Mouse (Mus musculus) adrenal gland, adult 2 months (tissue): ENCODE results near the gene Chst15. TPM values are rescaled to one million over a fixed set of nuclear protein-coding genes. Genes with fewer than 3 reads are reported as not detected.
A peak's percentile ranks its signal among the peaks of the same experiment; 100 is the strongest.

Source experiments
- DNase-seq: peaks from one replicate; pipeline ENCODE4 v3.0.0; 2021
- polyA plus RNA-seq: library from polyadenylated mRNA; depleted of rRNA; stranded (reverse); fragments of >200 nt; gene quantifications from 2 replicates; pipeline ENCODE4 v1.2.3, GENCODE M21; 2012; rRNA removed
- total RNA-seq, 2 experiments: library from RNA; stranded (reverse); gene quantifications; 2 replicates each; pipeline ENCODE4 v1.2.3; 2021

The Chst15 gene
- total and polyA plus RNA-seq, 3 experiments, result 10.4 to 46.2 (median 37.3) TPM

GRCm38 (mm10) chr7:132226379-132227074 is 90.5 kb downstream of the Chst15 start:
- peak; percentile 79 for DNase-seq

DNA sequence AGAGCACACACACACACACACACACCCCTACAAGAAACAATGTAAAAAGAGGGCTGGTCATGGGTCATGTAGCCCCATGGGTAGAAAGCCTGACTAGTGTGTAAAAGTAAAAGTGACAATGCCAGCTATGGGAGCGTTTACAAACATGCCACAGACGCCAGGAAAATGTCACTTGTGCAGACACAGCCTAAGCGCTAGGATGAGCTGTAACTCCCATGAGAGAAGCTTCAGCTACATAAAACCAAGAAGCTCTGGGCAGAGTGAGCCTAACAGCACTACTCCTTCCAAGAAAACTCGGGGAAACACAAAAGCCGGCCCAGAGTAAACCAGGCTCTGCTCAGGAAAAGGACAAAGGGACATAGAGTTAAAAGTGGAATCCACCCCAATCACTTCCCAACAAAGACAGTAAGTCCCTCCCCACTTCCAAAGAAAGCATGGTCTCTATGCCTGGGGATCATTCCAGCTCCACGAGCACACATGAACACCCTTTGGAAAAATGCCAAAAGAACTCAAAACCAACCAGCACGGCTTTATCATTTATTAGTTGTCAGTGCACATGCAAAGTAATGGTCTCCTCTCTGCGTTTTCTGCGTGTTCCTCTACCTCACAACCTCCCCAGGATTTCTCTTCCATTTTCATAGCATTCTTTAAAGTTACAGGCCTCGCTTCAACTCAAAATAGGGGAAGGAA is 93.4 kb downstream of the Chst15 start:
- DNase-seq, result no peak

- DNase-seq, result no peak
These were observed 103.0 kb downstream of the Chst15 start for GRCm38 (mm10) chr7:132214031-132214430.

DNA sequence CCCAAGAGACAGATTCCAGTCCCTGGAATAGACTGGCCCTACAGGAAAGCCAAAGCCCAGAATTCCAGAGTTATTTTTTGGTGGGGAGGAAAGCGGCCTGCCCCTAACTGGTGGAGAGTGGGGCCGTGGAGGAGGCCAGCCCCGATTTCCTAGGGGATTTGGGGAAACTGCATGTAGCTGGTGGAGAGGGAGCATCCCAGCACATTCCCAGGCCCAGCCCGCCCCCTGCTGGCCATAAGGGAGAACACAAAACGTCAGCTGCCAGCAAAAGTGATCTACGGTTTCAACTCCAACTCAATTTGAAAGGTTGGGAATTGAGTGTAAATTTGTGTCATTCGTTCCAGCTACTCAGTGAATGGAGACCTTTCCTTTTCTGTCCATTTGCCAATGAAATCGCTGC is 103.6 kb downstream of the Chst15 start:
- DNase-seq, result peak; percentile 75

GRCm38 (mm10) chr7:132211920-132212701 is 104.9 kb downstream of the Chst15 start:
- DNase-seq, result no peak

DNA sequence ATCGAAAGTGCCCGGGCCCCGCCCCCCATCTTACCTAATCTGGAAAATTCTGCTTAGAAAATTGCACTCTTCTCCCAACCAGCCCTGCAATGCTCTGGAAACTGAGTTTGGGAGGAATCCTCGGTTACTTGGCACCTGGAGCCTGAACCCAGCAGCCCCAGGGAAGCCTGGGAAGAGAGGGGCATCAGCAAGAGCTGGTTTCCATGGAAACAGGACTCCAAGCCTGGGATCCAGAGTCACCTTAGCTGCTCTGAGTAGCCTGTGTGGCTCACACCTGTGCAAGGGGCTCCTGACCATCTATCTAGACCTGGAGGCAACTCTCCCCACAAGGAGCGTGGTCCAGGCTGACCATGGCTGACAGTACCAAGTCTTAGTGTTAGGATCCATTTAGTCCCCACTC is 106.4 kb downstream of the Chst15 start:
- no peak for DNase-seq

DNA sequence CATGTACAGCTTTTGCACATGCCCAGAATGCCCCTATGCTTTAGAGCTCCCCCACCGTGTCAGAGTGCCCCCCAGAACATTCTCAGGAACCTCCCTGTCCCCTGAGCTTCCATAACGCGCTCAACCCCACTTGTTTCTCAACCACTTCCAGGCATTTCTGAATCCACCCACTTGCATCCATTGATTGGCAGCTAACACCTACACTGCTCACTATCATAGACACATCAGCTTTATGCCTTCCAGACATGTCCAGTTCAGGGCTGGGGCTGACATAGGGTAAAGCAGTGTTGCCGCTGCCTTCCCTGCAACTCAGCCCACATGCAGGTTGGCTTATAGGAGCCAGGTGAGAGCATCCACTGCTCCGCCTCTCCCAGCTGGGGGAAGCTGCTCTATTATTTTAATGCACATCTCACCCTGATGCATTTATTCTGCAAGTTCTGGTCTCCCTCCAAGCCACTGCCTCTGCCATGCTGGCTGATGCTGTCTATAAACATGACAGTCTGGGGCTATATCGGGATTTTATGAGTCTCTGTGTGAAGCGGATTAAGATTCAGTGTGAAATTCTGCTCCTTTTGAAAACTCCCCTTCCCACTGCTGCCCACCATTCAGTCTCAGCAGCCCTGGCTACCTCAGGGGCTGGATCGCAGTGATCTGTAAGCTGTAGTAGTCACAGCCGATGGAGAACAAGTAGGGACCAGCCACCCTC is 107.9 kb downstream of the Chst15 start:
- no peak for DNase-seq

GRCm38 (mm10) chr7:132204073-132204612 is 112.9 kb downstream of the Chst15 start:
- no peak for DNase-seq

- DNase-seq, result peak; percentile 53
These were observed 117.3 kb downstream of the Chst15 start for GRCm38 (mm10) chr7:132199686-132200085.

DNA sequence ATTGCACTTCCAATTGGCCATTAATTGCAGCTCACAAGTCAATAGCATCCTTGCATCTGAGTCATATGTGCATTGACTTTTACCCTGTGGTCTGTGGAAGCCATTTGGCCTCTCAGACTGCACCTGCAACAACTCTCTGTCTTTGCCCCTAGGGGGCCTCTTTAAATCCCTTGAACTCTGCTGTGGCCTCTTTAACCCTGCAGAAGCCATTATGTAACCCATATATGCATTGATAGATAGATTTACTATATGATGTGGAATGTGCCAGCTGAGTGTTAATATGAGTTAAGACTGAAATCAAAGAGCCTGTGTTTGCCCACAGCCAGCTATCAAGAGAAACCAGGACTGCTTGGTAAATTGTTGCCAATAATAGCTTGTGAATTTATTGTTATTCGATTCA is 118.2 kb downstream of the Chst15 start:
- DNase-seq, result no peak

DNA sequence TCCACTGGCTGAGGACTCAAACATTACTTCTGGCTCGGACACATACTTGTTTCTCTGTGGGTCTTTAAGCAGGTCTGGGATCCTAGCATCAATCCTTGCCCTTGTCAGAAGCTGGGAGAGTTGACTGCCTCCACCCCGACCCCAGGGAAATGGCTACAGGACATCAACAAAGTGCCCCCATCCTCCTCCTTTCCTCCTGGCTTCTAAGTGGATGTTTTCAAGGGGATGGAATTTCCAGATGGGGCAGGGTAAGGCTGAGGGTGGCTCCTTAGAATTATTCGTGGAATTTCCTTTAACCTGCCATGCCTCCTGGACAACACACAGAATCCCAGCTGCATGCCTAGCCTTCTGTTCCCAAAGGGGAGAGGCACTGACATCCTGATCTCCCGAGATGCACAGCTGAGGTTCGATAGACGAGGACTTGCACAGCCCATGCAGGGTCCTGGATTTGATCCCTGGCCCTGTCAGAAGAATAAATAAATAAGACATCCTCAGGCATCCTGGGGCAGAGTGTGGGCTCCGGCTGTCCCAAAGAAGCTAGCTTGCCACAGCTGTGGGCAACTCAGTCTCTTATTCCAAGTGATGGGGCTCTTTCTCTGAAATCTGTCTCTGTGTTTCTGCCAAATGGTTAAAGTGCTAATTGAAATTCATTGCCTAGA is 119.1 kb downstream of the Chst15 start:
- DNase-seq, result no peak

DNA sequence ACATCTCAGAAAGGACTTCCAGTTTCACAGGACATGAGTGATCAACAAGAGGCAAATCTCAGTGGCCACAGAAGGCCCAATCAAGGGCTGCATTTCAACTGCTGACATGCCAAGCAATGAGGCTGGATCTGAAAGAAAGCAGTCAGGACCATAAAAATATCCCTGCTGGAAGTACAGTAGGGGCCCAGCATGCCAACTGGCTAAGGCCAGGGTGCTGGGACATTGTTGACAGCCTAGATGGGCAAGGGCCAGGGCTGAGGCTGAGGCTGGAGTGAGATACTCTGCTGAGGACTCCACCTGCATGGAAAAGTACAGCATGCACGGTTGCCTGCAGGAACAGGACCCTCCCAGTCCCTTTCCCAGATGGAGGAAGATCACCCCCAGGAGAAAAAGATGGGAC is 120.4 kb downstream of the Chst15 start:
- DNase-seq, result no peak

DNA sequence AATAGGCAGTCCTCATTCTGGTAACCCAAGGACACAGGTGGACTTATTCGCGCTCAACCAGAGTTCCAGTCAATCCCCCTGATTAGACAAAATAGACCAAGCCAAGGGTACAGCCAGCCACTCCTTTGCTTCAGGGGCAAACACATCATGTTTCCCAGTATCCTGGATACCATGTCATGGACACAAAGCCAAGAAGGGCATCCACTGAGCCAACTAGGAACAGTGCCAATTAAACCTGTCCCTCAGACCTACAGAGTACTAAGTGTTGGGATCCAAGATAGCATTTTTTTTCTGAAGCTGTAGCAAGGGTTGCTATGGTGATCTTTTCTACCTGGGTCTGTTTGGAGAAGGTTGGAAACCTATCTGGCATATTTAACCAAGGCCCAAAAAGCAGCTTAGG is 123.4 kb downstream of the Chst15 start:
- DNase-seq, result peak; percentile 25

- no peak for DNase-seq
These were observed 129.6 kb downstream of the Chst15 start for GRCm38 (mm10) chr7:132187456-132187855.

Other genes starting within 250 kb of the Chst15 start
- gene Cpxm2, start 162.5 kb downstream of the Chst15 start, total RNA-seq, result 10 to 100 TPM; 15.0 to 27.5 TPM
- gene Cpxm2, start 162.5 kb downstream of the Chst15 start, polyA plus RNA-seq, result 9.9 and 11.6 TPM in 2 replicates